Mouse (Mus musculus) erythroblast, embryonic 14.5 days (primary cell): Measurements from ENCODE around the gene Cdk17.

ENCODE experiments used
- GATA1 ChIP-seq: IDR thresholded peaks from 2 replicates; pipeline ENCODE4 v1.6.1; 2012; ENCODE audit warnings: low read length, inconsistent platforms, mixed read lengths
- TAL1 ChIP-seq: IDR thresholded peaks from 3 replicates; pipeline ENCODE4 v1.6.1; 2012; ENCODE audit warnings: low read length, inconsistent platforms, mixed read lengths

DNA sequence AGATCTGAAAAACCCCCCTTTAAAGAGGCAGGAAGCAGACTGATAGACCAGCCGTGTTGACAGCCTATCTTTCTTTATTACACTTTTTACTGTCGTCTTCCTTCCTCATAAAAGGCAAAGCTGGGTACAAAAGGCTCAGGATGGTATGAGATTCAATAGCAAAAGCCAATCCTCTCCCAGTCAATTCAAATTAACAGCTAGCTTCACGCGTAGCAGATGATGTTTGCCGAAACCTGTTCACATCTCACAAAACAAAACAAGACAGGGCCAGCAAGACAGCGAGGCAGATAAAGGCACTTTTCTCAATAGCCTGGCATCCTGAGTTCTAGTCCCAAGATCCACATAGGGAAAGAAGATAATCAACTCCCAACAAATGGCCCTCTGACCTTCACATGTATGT is 128.7 kb downstream of the Cdk17 start:
- no peak for TF ChIP-seq TAL1
- no peak for TF ChIP-seq GATA1
